Mouse (Mus musculus): ENCODE results near the gene Eif2b2. TPM values are rescaled to one million over a fixed set of nuclear protein-coding genes. Genes with fewer than 3 reads are reported as not detected.

Gene Eif2b2
- polyA plus RNA-seq, 1 experiment, result 103 TPM

- no peaks in the 10 kb centered on the region for H3K27me3 ChIP-seq (ENCODE audit: control insufficient read depth, insufficient read depth, low read length)
- no peak overlapping the region for H3K27ac ChIP-seq (ENCODE audit: insufficient read depth, low read depth, low read length)
- TF ChIP-seq CTCF (IDR thresholded peaks at IDR 0.05; ENCODE audit: extremely low read depth, insufficient read length, insufficient replicate concordance, low read depth, low read length) (no peak), POLR2A (IDR thresholded peaks at IDR 0.05; ENCODE audit: low read depth, low read length) (no peak)
- no peak overlapping the region for H3K4me3 ChIP-seq (ENCODE audit: low read depth, low read length)
- WGBS, result 73% methylated on average over 7 of the region's 7 CpGs
- no peaks in the 10 kb centered on the region for H3K36me3 ChIP-seq (ENCODE audit: control insufficient read depth, insufficient read depth, low read length)
- H3K4me1 ChIP-seq (ENCODE audit: control insufficient read depth, insufficient read depth, insufficient read length, low read length), result no peaks in the 10 kb centered on the region
Observed at GRCm38 (mm10) chr12:85264940-85265339, 45.7 kb downstream of the Eif2b2 start.

GRCm38 (mm10) chr12:85266248-85266647 lies 47.0 kb downstream of the Eif2b2 start:
- TF ChIP-seq POLR2A (IDR thresholded peaks at IDR 0.05; ENCODE audit: low read depth, low read length) (no peak), CTCF (IDR thresholded peaks at IDR 0.05; ENCODE audit: extremely low read depth, insufficient read length, insufficient replicate concordance, low read depth, low read length) (no peak)
- H3K27ac ChIP-seq (ENCODE audit: insufficient read depth, low read depth, low read length), result no peak overlapping the region
- H3K4me1 ChIP-seq (ENCODE audit: control insufficient read depth, insufficient read depth, insufficient read length, low read length), result no peaks in the 10 kb centered on the region
- H3K4me3 ChIP-seq (ENCODE audit: low read depth, low read length), result no peak overlapping the region
- no peaks in the 10 kb centered on the region for H3K27me3 ChIP-seq (ENCODE audit: control insufficient read depth, insufficient read depth, low read length)
- H3K36me3 ChIP-seq (ENCODE audit: control insufficient read depth, insufficient read depth, low read length), result no peaks in the 10 kb centered on the region
- 92% methylated on average over 3 of the region's 3 CpGs for WGBS

DNA sequence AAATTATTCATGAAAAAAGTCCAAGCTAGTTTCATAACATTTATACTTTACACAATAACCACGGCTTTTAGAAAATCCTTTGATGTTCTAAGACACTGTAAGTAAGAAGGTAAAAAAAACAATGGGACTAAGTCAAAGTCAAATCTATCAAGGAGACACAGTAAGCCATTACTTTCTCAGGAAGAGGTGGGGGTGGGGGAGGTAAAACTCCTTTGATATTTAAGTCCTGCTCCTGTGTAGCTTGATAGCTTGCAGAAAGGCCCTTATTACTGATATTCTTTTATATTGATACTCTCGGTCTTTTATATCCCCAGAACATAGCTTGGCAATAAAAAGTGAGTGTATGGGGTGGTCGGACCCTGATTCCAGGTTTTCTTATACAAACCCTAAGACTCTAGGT lies 50.5 kb downstream of the Eif2b2 start:
- Histone ChIP-seq H3K36me3 (ENCODE audit: control insufficient read depth, insufficient read depth, low read length) (no peaks in the 10 kb centered on the region), H3K27ac (ENCODE audit: insufficient read depth, low read depth, low read length) (no peak overlapping the region), H3K27me3 (ENCODE audit: control insufficient read depth, insufficient read depth, low read length) (no peaks in the 10 kb centered on the region), H3K4me1 (ENCODE audit: control insufficient read depth, insufficient read depth, insufficient read length, low read length) (no peaks in the 10 kb centered on the region), H3K4me3 (ENCODE audit: low read depth, low read length) (peak overlapping the region; percentile 84; the same call in 1 of the 2 replicates)
- no peak for TF ChIP-seq POLR2A (IDR thresholded peaks at IDR 0.05; ENCODE audit: low read depth, low read length)
- no peak for TF ChIP-seq CTCF (IDR thresholded peaks at IDR 0.05; ENCODE audit: extremely low read depth, insufficient read length, insufficient replicate concordance, low read depth, low read length)
- 44% methylated on average over 3 of the region's 3 CpGs for WGBS

DNA sequence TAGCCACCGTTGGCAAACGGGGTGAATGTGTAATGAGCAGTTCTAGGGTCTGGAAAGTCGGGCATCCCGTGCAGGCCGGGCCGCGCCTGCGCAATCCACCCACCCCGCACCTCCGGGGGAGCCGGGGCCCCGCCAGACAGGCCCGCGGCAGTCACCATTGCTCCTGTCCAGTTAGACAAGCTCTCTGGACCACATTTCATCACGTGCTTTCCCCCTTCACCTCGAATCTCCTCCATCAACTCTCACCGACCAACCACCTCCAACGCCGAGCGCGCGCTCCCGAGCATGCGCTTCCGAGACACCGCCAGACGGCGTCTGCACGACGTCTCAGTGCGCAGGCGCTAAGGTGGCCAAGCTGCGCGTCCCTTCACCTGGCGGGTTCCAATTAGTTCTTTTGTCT lies 51.0 kb downstream of the Eif2b2 start, which contains the start of gene Mlh3:
TSS of gene Mlh3 (minus strand) at position 281 of the 400 bp plus-strand sequence.
- Histone ChIP-seq H3K27me3 (ENCODE audit: control insufficient read depth, insufficient read depth, low read length) (no peaks in the 10 kb centered on the region), H3K27ac (ENCODE audit: insufficient read depth, low read depth, low read length) (0 out of 2 replicates have a peak within 1 kb of the TSS, but pooled peaks have one; percentile 9), H3K36me3 (ENCODE audit: control insufficient read depth, insufficient read depth, low read length) (no peaks in the 10 kb centered on the region), H3K4me1 (ENCODE audit: control insufficient read depth, insufficient read depth, insufficient read length, low read length) (no peaks in the 10 kb centered on the region), H3K4me3 (ENCODE audit: low read depth, low read length) (peak within 1 kb of the TSS; percentile 84)
- TF ChIP-seq CTCF (IDR thresholded peaks at IDR 0.05; ENCODE audit: extremely low read depth, insufficient read length, insufficient replicate concordance, low read depth, low read length) (peak; percentile 38; the same call in 1 of the 2 replicates), POLR2A (IDR thresholded peaks at IDR 0.05; ENCODE audit: low read depth, low read length) (peak; percentile 49)
- under 1% methylated on average over 35 of the region's 35 CpGs for WGBS

- Histone ChIP-seq H3K4me1 (ENCODE audit: control insufficient read depth, insufficient read depth, insufficient read length, low read length) (no peaks in the 10 kb centered on the region), H3K27ac (ENCODE audit: insufficient read depth, low read depth, low read length) (no peak overlapping the region), H3K36me3 (ENCODE audit: control insufficient read depth, insufficient read depth, low read length) (no peaks in the 10 kb centered on the region), H3K4me3 (ENCODE audit: low read depth, low read length) (no peak overlapping the region), H3K27me3 (ENCODE audit: control insufficient read depth, insufficient read depth, low read length) (no peaks in the 10 kb centered on the region)
- 78% methylated on average over 7 of the region's 7 CpGs for WGBS
- no peak for TF ChIP-seq CTCF (IDR thresholded peaks at IDR 0.05; ENCODE audit: extremely low read depth, insufficient read length, insufficient replicate concordance, low read depth, low read length)
- TF ChIP-seq POLR2A (IDR thresholded peaks at IDR 0.05; ENCODE audit: low read depth, low read length), result no peak
Observed at GRCm38 (mm10) chr12:85271132-85271842, 52.0 kb downstream of the Eif2b2 start.

DNA sequence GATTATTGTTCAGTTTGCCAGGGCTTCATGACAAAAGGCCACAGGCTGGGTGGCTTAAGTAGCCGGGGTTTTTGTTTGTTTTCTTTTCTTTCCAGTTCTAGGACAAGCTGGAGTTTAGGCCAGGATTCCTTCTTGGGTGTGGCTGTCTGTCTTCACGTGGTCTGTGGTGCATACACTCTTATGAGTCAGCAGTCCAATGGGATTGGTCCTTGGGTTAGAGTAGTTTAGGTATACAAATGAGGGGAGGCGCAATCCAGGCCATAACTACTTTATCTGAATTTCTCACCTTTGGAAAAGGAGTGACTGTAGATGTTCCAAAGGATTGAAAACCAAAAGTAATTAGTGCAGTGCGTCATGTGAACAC lies 52.5 kb downstream of the Eif2b2 start:
- no peaks in the 10 kb centered on the region for H3K36me3 ChIP-seq (ENCODE audit: control insufficient read depth, insufficient read depth, low read length)
- H3K4me1 ChIP-seq (ENCODE audit: control insufficient read depth, insufficient read depth, insufficient read length, low read length), result no peaks in the 10 kb centered on the region
- 55% methylated on average over 4 of the region's 4 CpGs for WGBS
- no peak overlapping the region for H3K27ac ChIP-seq (ENCODE audit: insufficient read depth, low read depth, low read length)
- no peak overlapping the region for H3K4me3 ChIP-seq (ENCODE audit: low read depth, low read length)
- H3K27me3 ChIP-seq (ENCODE audit: control insufficient read depth, insufficient read depth, low read length), result no peaks in the 10 kb centered on the region
- no peak for TF ChIP-seq CTCF (IDR thresholded peaks at IDR 0.05; ENCODE audit: extremely low read depth, insufficient read length, insufficient replicate concordance, low read depth, low read length)
- TF ChIP-seq POLR2A (IDR thresholded peaks at IDR 0.05; ENCODE audit: low read depth, low read length), result no peak

GRCm38 (mm10) chr12:85273508-85273907 lies 54.2 kb downstream of the Eif2b2 start:
- Histone ChIP-seq H3K27me3 (ENCODE audit: control insufficient read depth, insufficient read depth, low read length) (no peaks in the 10 kb centered on the region), H3K27ac (ENCODE audit: insufficient read depth, low read depth, low read length) (no peak overlapping the region), H3K4me3 (ENCODE audit: low read depth, low read length) (no peak overlapping the region), H3K36me3 (ENCODE audit: control insufficient read depth, insufficient read depth, low read length) (no peaks in the 10 kb centered on the region), H3K4me1 (ENCODE audit: control insufficient read depth, insufficient read depth, insufficient read length, low read length) (no peaks in the 10 kb centered on the region)
- TF ChIP-seq POLR2A (IDR thresholded peaks at IDR 0.05; ENCODE audit: low read depth, low read length) (no peak), CTCF (IDR thresholded peaks at IDR 0.05; ENCODE audit: extremely low read depth, insufficient read length, insufficient replicate concordance, low read depth, low read length) (no peak)
- 83% methylated on average over 10 of the region's 10 CpGs for WGBS

Other genes with a start within 250 kb of the Eif2b2 start
- gene Fcf1, start 248.6 kb upstream of the Eif2b2 start, polyA plus RNA-seq (2012; rRNA removed), result 15.7 and 27.6 TPM in 2 replicates
- gene Arel1, start 248.6 kb upstream of the Eif2b2 start, polyA plus RNA-seq (2012; rRNA removed), result 10.7 and 19.7 TPM in 2 replicates
- 7.3 and 11.9 TPM in 2 replicates for gene Ylpm1, start 223.2 kb upstream of the Eif2b2 start, polyA plus RNA-seq (2012; rRNA removed)
- gene Prox2, start 108.7 kb upstream of the Eif2b2 start, polyA plus RNA-seq (2012; rRNA removed), result 0.42 and 1.3 TPM in 2 replicates
- gene Dlst, start 108.6 kb upstream of the Eif2b2 start, polyA plus RNA-seq (2012; rRNA removed), result 74.2 and 125 TPM in 2 replicates
- gene Rps6kl1, start 68.2 kb upstream of the Eif2b2 start, polyA plus RNA-seq (2012; rRNA removed), result 0.25 and 0.68 TPM in 2 replicates
- gene Pgf, start 41.7 kb upstream of the Eif2b2 start, polyA plus RNA-seq (2012; rRNA removed), result 0.48 and 0.90 TPM in 2 replicates
- gene Mlh3, start 51.1 kb downstream of the Eif2b2 start, polyA plus RNA-seq (2012; rRNA removed), result 0.72 and 0.99 TPM in 2 replicates
- gene Acyp1, start 69.0 kb downstream of the Eif2b2 start, polyA plus RNA-seq (2012; rRNA removed), result 0.57 and 0.90 TPM in 2 replicates
- 0.05 and 0.06 TPM in 2 replicates for gene Zc2hc1c, start 69.1 kb downstream of the Eif2b2 start, polyA plus RNA-seq (2012; rRNA removed)
- gene Nek9, start 119.9 kb downstream of the Eif2b2 start, polyA plus RNA-seq (2012; rRNA removed), result 7.4 and 11.1 TPM in 2 replicates
- gene Tmed10, start 155.4 kb downstream of the Eif2b2 start, polyA plus RNA-seq (2012; rRNA removed), result 140 and 226 TPM in 2 replicates